Mouse (Mus musculus): ENCODE measurements around the gene Slc30a2.

Gene Slc30a2

GRCm38 (mm10) chr4:134401856-134402570 is 59.0 kb downstream of the Slc30a2 start:
- no peak for DNase-seq

GRCm38 (mm10) chr4:134402571-134403262 is 59.7 kb downstream of the Slc30a2 start:
- DNase-seq: no peak

- DNase-seq: no peak
Observed at GRCm38 (mm10) chr4:134403721-134404120, 60.7 kb downstream of the Slc30a2 start.

All from B cell, adult 2 months (primary cell).